Mouse (Mus musculus) embryonic fibroblast, embryonic 13.5 days (primary cell): ENCODE measurements at regions not wholly inside any gene's neighbourhood (a gene's known extent, or its start where the extent isn't known, plus 50 kb on each side); places are given as distances from the start of the nearest gene placed in this dataset.

Source experiments
- CTCF ChIP-seq: IDR thresholded peaks from 2 replicates; pipeline ENCODE4 v1.5.1; 2011; ENCODE audit warnings: mild to moderate bottlenecking, control low read depth, low read length, moderate library complexity, borderline replicate concordance; ENCODE audit not compliant: insufficient read depth
- POLR2A ChIP-seq: IDR thresholded peaks from 2 replicates; pipeline ENCODE4 v1.6.1; 2011; ENCODE audit warnings: low read depth, mild to moderate bottlenecking, control low read depth, low read length, moderate library complexity

DNA sequence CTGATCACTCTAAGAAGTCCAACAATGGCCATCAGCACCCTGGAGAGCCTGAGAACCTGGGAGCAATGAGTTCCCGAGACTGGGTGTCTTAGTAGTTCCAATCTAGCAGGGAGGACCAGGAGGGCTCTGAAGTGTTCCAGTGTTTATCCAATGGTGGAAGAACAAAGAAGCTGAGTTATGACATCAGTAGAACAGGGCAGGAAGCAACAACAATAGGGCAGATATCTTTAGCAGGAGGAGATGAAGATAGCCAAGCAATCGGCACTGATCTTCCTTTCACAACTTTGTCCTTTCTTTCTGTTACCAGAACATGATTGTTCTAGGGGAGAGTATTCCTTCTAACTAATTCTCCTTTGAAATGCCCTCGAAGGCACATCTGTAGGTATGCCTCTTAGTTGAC is 355.0 kb downstream of the Btg1 start:
- TF ChIP-seq CTCF (no peak), POLR2A (no peak)
